Mouse (Mus musculus) erythroid progenitor cell, adult 5-6 weeks (primary cell): ENCODE results near the gene Syt14. TPM values are rescaled to one million over a fixed set of nuclear protein-coding genes. Genes with fewer than 3 reads are reported as not detected.

Experiments used
- ATAC-seq: replicated peaks from 2 replicates; pipeline ENCODE4 v1.8.0; 2016; ENCODE audit warnings: moderate number of reproducible peaks, mild to moderate bottlenecking, moderate TSS enrichment, inconsistent platforms; ENCODE audit not compliant: poor library complexity, low FRiP score, severe bottlenecking
- total RNA-seq, 2 experiments: library from RNA; stranded (forward) in 1 of 2; stranded (reverse) in 1 of 2; fragments of 150-400 nt in 1 of 2; fragments of 186-747, 209-891 nt in 1 of 2; gene quantifications; 2 replicates each; pipeline versions ENCODE4 v1.2.3 to v1.2.4; 2015 to 2017; ENCODE audit warnings: low replicate concordance in 2 of 2

Gene Syt14
- total RNA-seq, 2 experiments from 2014 or later, result 8.8 to 13.0 TPM

DNA sequence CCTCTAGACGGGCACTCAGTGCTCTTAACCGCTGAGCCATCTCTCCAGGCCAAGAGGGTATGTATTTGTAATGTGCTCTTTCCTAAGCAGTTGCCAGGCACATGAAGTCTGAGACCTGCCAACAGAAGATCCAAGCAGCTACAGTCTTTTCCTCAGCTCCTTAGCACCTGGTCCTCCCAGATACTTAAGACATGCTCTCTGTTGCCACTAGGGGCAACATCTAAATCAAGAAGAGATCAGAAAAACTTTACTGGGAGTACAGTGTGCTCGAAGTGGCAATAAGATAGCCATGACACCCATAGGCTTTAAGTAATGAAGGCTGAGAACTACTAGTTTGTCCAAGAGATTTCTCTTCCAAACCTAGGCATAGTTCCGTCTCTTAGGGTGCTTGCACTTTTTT lies 155.4 kb downstream of the Syt14 start:
- no peak for ATAC-seq

- ATAC-seq, result no peak
These were observed 156.4 kb downstream of the Syt14 start for GRCm38 (mm10) chr1:192879086-192879580.

GRCm38 (mm10) chr1:192872841-192873240 lies 162.7 kb downstream of the Syt14 start:
- ATAC-seq, result no peak

GRCm38 (mm10) chr1:192869761-192870160 lies 165.8 kb downstream of the Syt14 start:
- no peak for ATAC-seq

GRCm38 (mm10) chr1:192864440-192864839 lies 171.1 kb downstream of the Syt14 start:
- ATAC-seq, result no peak

GRCm38 (mm10) chr1:192861305-192861960 lies 174.1 kb downstream of the Syt14 start:
- ATAC-seq, result no peak

- no peak for ATAC-seq
These were observed 175.3 kb downstream of the Syt14 start for GRCm38 (mm10) chr1:192860273-192860672.

GRCm38 (mm10) chr1:192857582-192857981 lies 178.0 kb downstream of the Syt14 start:
- ATAC-seq, result no peak

- ATAC-seq, result no peak
These were observed 178.6 kb downstream of the Syt14 start for GRCm38 (mm10) chr1:192856931-192857330.

- no peak for ATAC-seq
These were observed 179.2 kb downstream of the Syt14 start for GRCm38 (mm10) chr1:192856411-192856810.

DNA sequence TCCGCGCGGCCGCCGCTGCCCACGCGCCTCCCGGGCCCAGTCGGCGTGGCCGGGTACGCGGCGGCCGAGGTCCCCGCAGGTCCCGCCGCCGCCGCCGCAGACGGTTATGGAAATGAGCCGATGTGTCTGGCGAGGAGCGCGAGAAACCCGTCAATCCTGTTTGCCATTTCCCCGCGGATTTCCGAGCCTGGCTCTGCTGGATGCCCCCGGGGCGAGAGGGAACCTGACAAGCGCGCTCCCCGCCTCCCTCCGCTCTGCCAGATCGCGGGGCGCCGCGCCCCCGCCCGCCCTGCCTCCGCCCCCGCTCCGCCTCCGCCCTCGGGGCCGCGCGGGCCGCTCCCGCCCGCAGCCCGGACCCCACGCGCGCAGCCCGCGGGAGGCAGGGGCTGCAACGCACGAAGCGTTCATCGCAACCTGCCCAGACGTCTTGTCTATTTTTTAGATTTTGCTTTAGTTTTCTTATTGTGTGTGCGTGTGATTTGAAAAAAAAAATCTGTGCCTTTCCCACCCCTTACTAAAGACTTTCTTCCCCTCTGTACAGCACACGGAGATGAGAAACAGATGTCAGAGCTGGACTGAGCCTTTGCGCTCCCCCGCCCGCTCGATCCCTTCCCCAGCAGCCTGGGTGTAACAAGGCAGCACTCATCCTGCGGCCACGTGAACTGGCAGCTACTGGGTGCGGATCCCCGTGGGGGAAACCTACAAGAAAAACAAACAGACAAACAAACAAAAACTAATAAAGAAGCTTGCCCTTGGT lies 179.9 kb downstream of the Syt14 start, which contains the start of gene Sertad4:
TSS of gene Sertad4 (minus strand) at position 283 of the 757 bp plus-strand sequence.
- no peak for ATAC-seq

DNA sequence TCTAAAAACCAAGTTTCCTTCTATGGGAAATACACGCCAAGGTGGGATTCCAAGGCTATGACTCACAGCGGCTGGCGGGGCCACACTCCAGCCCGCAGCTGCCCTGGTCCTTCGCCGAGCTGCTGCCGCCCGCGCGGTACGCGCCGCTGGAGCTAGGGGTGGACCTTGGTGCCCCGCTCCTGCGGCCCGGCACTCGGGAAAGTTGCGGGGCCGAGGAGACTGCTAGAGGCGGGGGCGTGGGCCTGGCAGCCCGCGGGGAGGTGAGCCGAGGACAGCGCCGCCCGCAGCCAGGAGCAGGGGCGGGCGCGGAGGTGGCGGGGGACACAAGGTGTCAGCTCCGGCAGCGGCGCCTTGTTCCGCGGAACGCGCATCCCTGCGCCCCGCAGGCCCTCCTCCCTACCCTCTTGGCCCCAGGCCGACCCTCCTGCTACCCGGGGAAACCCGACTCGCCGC lies 180.7 kb downstream of the Syt14 start:
- 0 out of 2 replicates have a peak, but pooled peaks have one; percentile 32 for ATAC-seq

DNA sequence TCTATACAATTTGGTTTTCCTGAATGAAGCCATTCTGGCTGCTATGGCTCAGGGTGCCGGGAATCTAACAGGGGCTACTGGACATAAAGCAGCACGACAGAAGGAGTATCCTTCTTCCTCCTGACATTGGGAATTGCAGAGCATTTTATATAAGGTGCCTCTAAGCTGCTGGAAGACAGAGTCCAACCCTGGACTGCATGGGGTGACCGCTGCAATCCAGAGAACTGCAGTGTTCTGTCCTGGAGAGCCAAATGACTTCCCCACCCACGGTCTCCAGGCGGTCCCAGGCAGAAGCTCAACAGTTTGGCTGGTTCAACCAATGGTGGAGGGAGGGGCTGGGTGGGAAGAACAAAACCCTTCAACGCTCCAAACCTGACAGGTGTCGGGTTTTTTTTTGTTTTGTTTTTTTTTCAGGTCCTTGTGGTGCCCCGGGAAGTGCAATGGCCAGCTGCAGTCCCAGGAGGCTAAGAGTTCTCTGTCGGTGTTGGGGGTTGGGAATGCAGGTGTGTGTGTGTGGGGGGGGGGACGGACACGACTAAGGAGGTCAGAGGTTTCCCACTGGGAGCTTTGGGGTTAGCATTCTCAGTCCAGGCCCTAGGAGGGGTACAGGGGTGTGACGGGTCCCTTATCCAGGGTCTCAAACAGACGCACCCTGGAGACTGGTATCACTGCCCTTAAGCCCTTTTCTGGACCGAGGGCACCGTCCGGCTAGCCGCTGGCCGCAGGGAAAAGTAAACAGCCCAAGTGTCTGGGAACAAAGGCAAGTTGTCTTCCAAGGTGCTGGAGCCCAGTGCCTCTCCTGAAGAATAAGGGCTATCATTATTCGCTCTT lies 181.4 kb downstream of the Syt14 start:
- ATAC-seq, result no peak

- no peak for ATAC-seq
These were observed 182.1 kb downstream of the Syt14 start for GRCm38 (mm10) chr1:192853429-192853828.

DNA sequence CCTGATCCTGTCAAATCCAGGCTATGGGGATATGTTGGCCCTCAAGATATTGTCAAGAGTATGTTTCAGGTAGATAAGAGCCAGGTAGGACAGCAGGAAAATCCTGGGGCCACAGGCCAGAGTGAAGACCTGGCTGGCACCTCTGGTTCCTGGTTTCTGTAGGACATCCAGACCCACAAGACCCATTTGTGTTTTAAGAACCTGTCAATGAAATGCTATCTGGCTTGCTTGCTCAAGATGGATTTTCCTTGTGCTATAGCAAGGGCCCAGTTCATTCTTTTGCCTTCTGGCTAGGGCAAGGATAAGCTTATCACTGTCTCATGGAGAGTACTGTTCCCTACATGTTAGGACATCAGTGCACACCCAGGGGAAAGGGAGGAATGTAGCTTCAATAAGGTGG lies 183.5 kb downstream of the Syt14 start:
- ATAC-seq, result no peak

DNA sequence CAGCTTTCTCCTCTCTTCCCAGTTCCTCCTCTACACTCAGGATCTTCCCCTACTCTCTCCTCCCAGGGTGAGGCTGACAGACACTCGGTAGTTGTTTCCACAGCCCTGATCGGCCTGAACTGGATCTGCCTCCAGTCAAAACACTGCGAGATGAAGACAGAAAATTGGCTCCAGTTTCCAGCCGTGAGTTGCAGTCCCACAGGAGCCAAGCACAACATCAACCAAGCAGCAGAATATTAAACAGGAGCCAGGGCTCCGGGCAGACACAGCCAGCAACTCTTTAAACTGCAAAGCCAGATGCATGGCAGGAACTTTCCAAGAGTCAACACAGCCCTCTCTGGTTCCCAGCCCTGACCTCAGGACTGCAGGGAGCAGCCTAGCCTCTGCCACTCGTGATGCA lies 183.9 kb downstream of the Syt14 start:
- no peak for ATAC-seq

DNA sequence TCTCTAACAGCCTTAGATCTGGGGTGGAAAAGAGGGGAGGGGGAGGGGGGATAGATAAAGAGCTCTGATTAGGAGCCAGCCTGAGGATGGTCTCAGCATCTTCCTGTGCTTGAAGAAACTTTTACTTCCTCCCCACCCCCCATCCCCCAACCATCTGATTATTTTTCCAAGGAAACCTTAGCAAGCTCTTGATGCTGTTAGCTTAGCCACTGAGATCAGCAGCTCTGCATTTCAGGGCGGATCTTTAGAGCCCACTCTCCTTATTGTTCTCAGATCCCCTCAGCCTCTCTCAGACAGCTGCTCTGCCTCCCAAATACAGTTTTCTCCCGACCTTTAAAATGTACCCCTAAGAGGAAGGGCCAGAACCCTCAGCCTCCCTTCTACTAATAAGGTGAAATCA lies 184.4 kb downstream of the Syt14 start:
- ATAC-seq, result no peak

GRCm38 (mm10) chr1:192849616-192850015 lies 186.0 kb downstream of the Syt14 start:
- no peak for ATAC-seq

DNA sequence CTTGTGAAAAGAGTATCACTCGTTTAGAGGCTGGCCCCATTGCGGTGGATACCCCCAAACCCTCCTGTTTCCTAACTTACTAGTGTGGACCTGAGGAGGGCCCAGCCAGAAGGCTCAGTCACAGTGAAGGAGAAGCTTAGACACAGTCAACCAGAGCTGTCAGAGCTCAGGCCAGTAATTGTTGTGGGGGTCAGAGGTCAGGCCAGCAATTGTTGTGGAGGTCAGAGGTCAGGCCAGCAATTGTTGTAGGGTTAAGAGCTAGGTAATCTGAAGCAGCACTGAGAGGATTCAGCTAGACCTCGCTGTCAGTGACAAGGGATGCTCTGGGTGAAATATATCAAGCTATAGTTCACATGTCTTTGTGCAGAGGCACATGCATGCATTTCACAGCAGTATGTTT lies 188.3 kb downstream of the Syt14 start:
- no peak for ATAC-seq
